Comparison of ENCODE assay signal across 9 mouse cellular contexts in genomic region chr8:126721621-126722020, GRCm38 (mm10).
DNase-seq lines count a peak whose midpoint lies in the region; ATAC-seq and TF ChIP-seq lines count a peak whose summit lies in the region.
"Had no signal": no experiment of that assay in that cellular context is flagged by ENCODE, and none has a peak within 500 bp of the region (broad histone marks: within the 10 kb centered on the region; RNA-seq: fewer than 3 reads in every experiment).

No protein-coding gene starts in this region.

- no peak overlapping the region for H3K27ac ChIP-seq in heart, postnatal 0 days (ENCODE audit: low read depth)
- H3K27ac ChIP-seq in limb, embryonic 15.5 days: 0 out of 2 replicates have a peak overlapping the region, but pooled peaks have one; percentile 38
- no peak overlapping the region for H3K27ac ChIP-seq in forebrain, postnatal 0 days (ENCODE audit: low read depth, low read length)

- TF ChIP-seq CTCF in heart, postnatal 0 days (IDR thresholded peaks at IDR 0.05; ENCODE audit: low read depth): no peak
- no peak for TF ChIP-seq CTCF in forebrain, postnatal 0 days (IDR thresholded peaks at IDR 0.05; ENCODE audit: low read depth)

- peaks cover 5% of the 10 kb centered on the region; the same call in 1 of the 2 replicates for H3K4me1 ChIP-seq in heart, postnatal 0 days (ENCODE audit: control insufficient read depth, insufficient read depth)
- peaks cover 17% of the 10 kb centered on the region for H3K4me1 ChIP-seq in limb, embryonic 15.5 days
- no peaks in the 10 kb centered on the region for H3K4me1 ChIP-seq in forebrain, postnatal 0 days (ENCODE audit: insufficient read depth)

- DNase-seq in kidney, adult 11 months: peak; percentile 45
- DNase-seq in kidney, adult 18-20 months: no peak
- DNase-seq in R1 (ENCODE audit: low read depth, low spot score): peak; percentile 6
- DNase-seq in heart, postnatal 0 days (ENCODE audit: low spot score): no peak
- peak; percentile 53 for DNase-seq in right cerebral cortex, postnatal 14 days
- DNase-seq in ovary, postnatal 10 days (ENCODE audit: low spot score): no peak
- no peak for DNase-seq in forebrain, postnatal 0 days
- DNase-seq: liver, embryonic 13.5 days had no signal

- H3K4me2 ChIP-seq in heart, postnatal 0 days (ENCODE audit: low read depth, low read length): no peak overlapping the region
- H3K4me2 ChIP-seq in limb, embryonic 15.5 days: no peak overlapping the region
- no peak overlapping the region for H3K4me2 ChIP-seq in forebrain, postnatal 0 days (ENCODE audit: low read depth)
- H3K4me2 ChIP-seq: liver, embryonic 13.5 days had no signal

- no peaks in the 10 kb centered on the region for H3K36me3 ChIP-seq in heart, postnatal 0 days (replicated peaks; ENCODE audit: control insufficient read depth, insufficient read depth, low read length)
- no peaks in the 10 kb centered on the region for H3K36me3 ChIP-seq in limb, embryonic 15.5 days
- no peaks in the 10 kb centered on the region for H3K36me3 ChIP-seq in forebrain, postnatal 0 days (ENCODE audit: insufficient read depth)
- H3K36me3 ChIP-seq: liver, embryonic 13.5 days had no signal

- WGBS in heart, postnatal 0 days: 58% methylated on average over 10 of the region's 10 CpGs
- 54% methylated on average over 10 of the region's 10 CpGs for WGBS in limb, embryonic 15.5 days
- 69% methylated on average over 10 of the region's 10 CpGs for WGBS in forebrain, postnatal 0 days

- no peak overlapping the region for H3K4me3 ChIP-seq in heart, postnatal 0 days (ENCODE audit: low read depth, low read length)
- H3K4me3 ChIP-seq in limb, embryonic 15.5 days: no peak overlapping the region
- no peak overlapping the region for H3K4me3 ChIP-seq in forebrain, postnatal 0 days (ENCODE audit: low read depth, low read length)
- H3K4me3 ChIP-seq: liver, embryonic 13.5 days had no signal

- TF ChIP-seq EP300 in heart, postnatal 0 days (IDR thresholded peaks at IDR 0.05; ENCODE audit: low read depth): no peak

- peak; percentile 51 for ATAC-seq in heart, postnatal 0 days (ENCODE audit: insufficient read depth, low read depth)
- ATAC-seq in limb, embryonic 15.5 days (ENCODE audit: insufficient number of reproducible peaks, low FRiP score, low TSS enrichment, low read depth): no peak
- ATAC-seq in forebrain, postnatal 0 days: no peak

- H3K27me3 ChIP-seq in heart, postnatal 0 days (ENCODE audit: control insufficient read depth, insufficient read depth, low read length): no peaks in the 10 kb centered on the region
- no peaks in the 10 kb centered on the region for H3K27me3 ChIP-seq in limb, embryonic 15.5 days
- H3K27me3 ChIP-seq in forebrain, postnatal 0 days (ENCODE audit: insufficient read depth, low read length): no peaks in the 10 kb centered on the region
- H3K27me3 ChIP-seq: liver, embryonic 13.5 days had no signal

- no peak overlapping the region for H3K9ac ChIP-seq in heart, postnatal 0 days (replicated peaks; ENCODE audit: low read depth, low read length)
- H3K9ac ChIP-seq in limb, embryonic 15.5 days: no peak overlapping the region
- no peak overlapping the region for H3K9ac ChIP-seq in forebrain, postnatal 0 days
- H3K9ac ChIP-seq: liver, embryonic 13.5 days had no signal

- no peaks in the 10 kb centered on the region for H3K9me3 ChIP-seq in heart, postnatal 0 days (replicated peaks; ENCODE audit: control insufficient read depth, low read length)
- no peaks in the 10 kb centered on the region for H3K9me3 ChIP-seq in limb, embryonic 15.5 days
- H3K9me3 ChIP-seq in forebrain, postnatal 0 days (ENCODE audit: low read length): no peaks in the 10 kb centered on the region
- H3K9me3 ChIP-seq: liver, embryonic 13.5 days had no signal

Comparison
In these comparisons a context has a peak if more than half of its experiments do, and no peak if none do; other contexts are left out.
1. DNase-seq: peak in kidney, adult 11 months (single experiment), R1 (single experiment) and right cerebral cortex, postnatal 14 days (single experiment); none in kidney, adult 18-20 months (single experiment), heart, postnatal 0 days (single experiment), ovary, postnatal 10 days (single experiment) and forebrain, postnatal 0 days (single experiment).